Mouse (Mus musculus) myocyte (in vitro differentiated cells): ENCODE measurements around the gene Prkca. TPM values are rescaled to one million over a fixed set of nuclear protein-coding genes. Genes with fewer than 3 reads are reported as not detected.
"Not testable (repeated sequence)": the region's sequence is repeated elsewhere in the genome, so short reads cannot be mapped to it uniquely, and the experiment has no call there.

Experiments
- H3K27me3 ChIP-seq: one replicate; pipeline ENCODE4 v1.6.1; 2011; ENCODE audit not compliant: control insufficient read depth, insufficient read depth, insufficient read length
- H3K36me3 ChIP-seq: one replicate; pipeline ENCODE4 v1.6.1; 2011; ENCODE audit not compliant: control insufficient read depth, insufficient read depth
- H3K4me2 ChIP-seq: one replicate; pipeline ENCODE4 v1.6.1; 2011; ENCODE audit warnings: low read depth, control low read depth
- H3K4me3 ChIP-seq: one replicate; pipeline ENCODE4 v1.5.1; 2011; ENCODE audit warnings: mild to moderate bottlenecking, control low read depth, moderate library complexity
- H3K79me2 ChIP-seq: one replicate; pipeline ENCODE4 v1.6.1; 2011; ENCODE audit not compliant: control insufficient read depth, insufficient read depth
- H3ac ChIP-seq: one replicate; pipeline ENCODE4 v1.6.1; 2011; ENCODE audit not compliant: control insufficient read depth, insufficient read length
- CEBPB ChIP-seq: IDR thresholded peaks from 2 replicates; pipeline ENCODE4 v1.6.1; 2011; ENCODE audit warnings: mild to moderate bottlenecking, moderate library complexity; ENCODE audit not compliant: poor library complexity, insufficient read depth, severe bottlenecking
- E2F4 ChIP-seq: IDR thresholded peaks from one replicate; pipeline ENCODE4 v1.6.1; 2011; ENCODE audit warnings: mild to moderate bottlenecking, control low read depth, moderate library complexity; ENCODE audit not compliant: insufficient read depth
- MAX ChIP-seq: IDR thresholded peaks from one replicate; pipeline ENCODE4 v1.6.1; 2011; ENCODE audit warnings: low read depth, mild to moderate bottlenecking, control low read depth
- MYOD1 ChIP-seq, 3 experiments: IDR thresholded peaks; one replicate each; pipeline ENCODE4 v1.6.1; 2011; ENCODE audit warnings: control low read depth in 2 of 3, low read depth in 2 of 3, mild to moderate bottlenecking in 2 of 3, moderate library complexity in 1 of 3; ENCODE audit not compliant: insufficient read length in 2 of 3, control insufficient read depth in 1 of 3
- MYOG ChIP-seq, 3 experiments: IDR thresholded peaks; one replicate each; pipeline ENCODE4 v1.6.1; 2011; ENCODE audit warnings: control low read depth in 2 of 3, low read depth in 2 of 3, mild to moderate bottlenecking in 2 of 3; ENCODE audit not compliant: insufficient read length in 2 of 3, control insufficient read depth in 1 of 3, insufficient read depth in 1 of 3
- POLR2A ChIP-seq: IDR thresholded peaks from one replicate; pipeline ENCODE4 v1.6.1; 2011; ENCODE audit warnings: low read depth, mild to moderate bottlenecking, control low read depth, moderate library complexity; ENCODE audit not compliant: insufficient read length
- POLR2AphosphoS2 ChIP-seq: IDR thresholded peaks from one replicate; pipeline ENCODE4 v1.6.1; 2011; ENCODE audit warnings: low read depth, control low read depth; ENCODE audit not compliant: insufficient read length
- REST ChIP-seq: IDR thresholded peaks from one replicate; pipeline ENCODE4 v1.6.1; 2011; ENCODE audit warnings: mild to moderate bottlenecking, control low read depth, moderate library complexity; ENCODE audit not compliant: insufficient read depth, insufficient read length
- SRF ChIP-seq: IDR thresholded peaks from one replicate; pipeline ENCODE4 v1.6.1; 2011; ENCODE audit warnings: low read depth; ENCODE audit not compliant: control insufficient read depth, insufficient read length
- TCF12 ChIP-seq: IDR thresholded peaks from one replicate; pipeline ENCODE4 v1.6.1; 2011; ENCODE audit warnings: mild to moderate bottlenecking, control low read depth; ENCODE audit not compliant: poor library complexity, insufficient read depth, severe bottlenecking
- TCF3 ChIP-seq: IDR thresholded peaks from one replicate; pipeline ENCODE4 v1.6.1; 2011; ENCODE audit warnings: low read depth, control low read depth; ENCODE audit not compliant: insufficient read length
- USF1 ChIP-seq: IDR thresholded peaks from one replicate; pipeline ENCODE4 v1.6.1; 2011; ENCODE audit warnings: low read depth, mild to moderate bottlenecking, control low read depth, moderate library complexity
- polyA plus RNA-seq: library from polyadenylated mRNA; unstranded; fragments of >200 nt; fragmentation: generic; extraction: Trizol; gene quantifications from one replicate; pipeline ENCODE4 v1.2.1, GENCODE M21; 2012; ENCODE audit warnings: missing spikeins

The Prkca gene
- polyA plus RNA-seq, 1 experiment = 15.3 TPM

- Histone ChIP-seq H3K36me3 (no peaks in the 10 kb centered on the region), H3K4me2 (no peak overlapping the region), H3K4me3 (no peak overlapping the region), H3ac (no peak overlapping the region), H3K27me3 (no peaks in the 10 kb centered on the region), H3K79me2 (no peaks in the 10 kb centered on the region)
- TF ChIP-seq USF1 = no peak
- no peak for TF ChIP-seq CEBPB
- TF ChIP-seq TCF12 = no peak
- TF ChIP-seq POLR2AphosphoS2 = no peak
- no peak for TF ChIP-seq MAX
- no peak for TF ChIP-seq MYOD1 (IDR thresholded peaks at IDR 0.05; ENCODE audit: control insufficient read depth in 1 of 3, insufficient read length in 2 of 3, low read depth in 2 of 3)
- no peak for TF ChIP-seq MYOG (IDR thresholded peaks at IDR 0.05; ENCODE audit: control insufficient read depth in 1 of 3, insufficient read depth in 1 of 3, insufficient read length in 2 of 3, low read depth in 2 of 3)
- no peak for TF ChIP-seq E2F4
- TF ChIP-seq TCF3 = no peak
- TF ChIP-seq SRF = no peak
- TF ChIP-seq POLR2A = no peak
- TF ChIP-seq REST = no peak
These were observed 252.5 kb downstream of the Prkca start for GRCm38 (mm10) chr11:108091238-108091637.

GRCm38 (mm10) chr11:108090706-108091105 is 253.0 kb downstream of the Prkca start:
- H3K27me3 ChIP-seq = no peaks in the 10 kb centered on the region
- no peak overlapping the region for H3K4me3 ChIP-seq
- H3K4me2 ChIP-seq = no peak overlapping the region
- TF ChIP-seq MAX (no peak), CEBPB (no peak), E2F4 (no peak), MYOD1 (IDR thresholded peaks at IDR 0.05; ENCODE audit: control insufficient read depth in 1 of 3, insufficient read length in 2 of 3, low read depth in 2 of 3) (no peak), USF1 (no peak)
- H3K36me3 ChIP-seq = no peaks in the 10 kb centered on the region
- H3K79me2 ChIP-seq = no peaks in the 10 kb centered on the region
- H3ac ChIP-seq = no peak overlapping the region

GRCm38 (mm10) chr11:108088063-108088462 is 255.7 kb downstream of the Prkca start:
- H3K4me3 ChIP-seq = no peak overlapping the region
- H3K4me2 ChIP-seq = no peak overlapping the region
- H3K27me3 ChIP-seq = no peaks in the 10 kb centered on the region
- H3K79me2 ChIP-seq = no peaks in the 10 kb centered on the region
- no peak overlapping the region for H3ac ChIP-seq
- H3K36me3 ChIP-seq = no peaks in the 10 kb centered on the region
- TF ChIP-seq TCF12 (no peak), USF1 (no peak), TCF3 (no peak), CEBPB (no peak), MAX (no peak), SRF (no peak), POLR2AphosphoS2 (no peak), MYOG (IDR thresholded peaks at IDR 0.05; ENCODE audit: control insufficient read depth in 1 of 3, insufficient read depth in 1 of 3, insufficient read length in 2 of 3, low read depth in 2 of 3) (no peak), E2F4 (no peak), POLR2A (no peak), REST (no peak), MYOD1 (IDR thresholded peaks at IDR 0.05; ENCODE audit: control insufficient read depth in 1 of 3, insufficient read length in 2 of 3, low read depth in 2 of 3) (no peak)

GRCm38 (mm10) chr11:108087105-108087700 is 256.5 kb downstream of the Prkca start:
- not testable (repeated sequence) for H3K27me3 ChIP-seq, H3K36me3 ChIP-seq, H3K4me2 ChIP-seq, H3K79me2 ChIP-seq, H3ac ChIP-seq, H3K4me3 ChIP-seq

- Histone ChIP-seq H3K27me3 (no peaks in the 10 kb centered on the region), H3ac (no peak overlapping the region), H3K36me3 (no peaks in the 10 kb centered on the region), H3K79me2 (no peaks in the 10 kb centered on the region), H3K4me2 (no peak overlapping the region), H3K4me3 (no peak overlapping the region)
- TF ChIP-seq MYOD1 (IDR thresholded peaks at IDR 0.05; ENCODE audit: control insufficient read depth in 1 of 3, insufficient read length in 2 of 3, low read depth in 2 of 3) (no peak), REST (no peak), USF1 (no peak), MYOG (IDR thresholded peaks at IDR 0.05; ENCODE audit: control insufficient read depth in 1 of 3, insufficient read depth in 1 of 3, insufficient read length in 2 of 3, low read depth in 2 of 3) (no peak), TCF3 (no peak), TCF12 (no peak), CEBPB (no peak), MAX (no peak)
These were observed 261.1 kb downstream of the Prkca start for GRCm38 (mm10) chr11:108082673-108083072.
